Mouse (Mus musculus): ENCODE data around the gene Abca8a.

The Abca8a gene

GRCm38 (mm10) chr11:110095858-110096257, at the start of gene Abca8a:
Gene Abca8a, minus strand, starts transcription at chr11:110095978.
- DNase-seq, result no peak

- DNase-seq, result peak; percentile 7 to 20
Observed at GRCm38 (mm10) chr11:110145421-110145820, 49.6 kb upstream of the Abca8a start.

DNA sequence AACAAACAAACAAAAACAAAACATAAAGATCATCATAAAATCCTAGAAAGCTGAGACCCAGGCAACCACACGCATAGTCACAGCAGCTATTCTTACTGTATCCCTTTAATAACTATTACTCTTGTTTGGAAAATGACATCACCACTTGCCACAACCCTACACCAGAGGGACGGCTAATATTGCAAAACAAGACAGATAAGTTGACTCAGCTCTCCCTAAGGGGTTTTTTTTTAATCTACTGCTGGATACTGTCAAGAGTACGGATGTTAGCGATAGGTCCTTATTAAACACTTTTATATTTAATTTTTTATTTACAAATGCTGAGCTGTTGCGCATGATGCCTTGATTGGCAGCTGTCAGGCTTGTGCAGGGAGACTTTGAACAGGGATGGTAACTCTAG, 35.0 kb upstream of the Abca8a start:
- no peak for DNase-seq

DNA sequence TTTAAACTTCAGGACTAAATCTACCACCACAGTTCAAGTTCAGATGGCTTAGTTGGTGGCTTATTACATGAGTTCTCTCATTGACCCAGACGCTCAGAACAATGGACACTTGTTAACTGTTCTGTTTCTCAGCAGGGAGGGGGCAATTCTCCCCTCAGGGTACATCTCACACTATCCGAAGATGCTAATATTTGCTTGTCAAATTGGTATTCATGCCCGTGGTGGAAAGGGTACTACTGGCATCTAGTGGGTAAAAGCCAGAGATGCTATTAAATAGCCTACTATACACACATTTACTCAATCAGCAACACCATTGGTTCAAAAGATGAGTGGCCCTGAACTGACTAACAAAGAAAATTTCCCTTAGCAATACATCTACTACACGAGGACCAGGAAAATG, 15.4 kb upstream of the Abca8a start:
- DNase-seq, result peak in 1 of 2 experiments; percentile 17

GRCm38 (mm10) chr11:110101437-110101836, 5.7 kb upstream of the Abca8a start:
- DNase-seq, result no peak

GRCm38 (mm10) chr11:110098901-110099300, 3.1 kb upstream of the Abca8a start:
- DNase-seq, result no peak

GRCm38 (mm10) chr11:110097465-110097864, 1.7 kb upstream of the Abca8a start:
- DNase-seq, result no peak

- DNase-seq, result no peak
Observed at GRCm38 (mm10) chr11:110094846-110095380, 865 bp downstream of the Abca8a start.

GRCm38 (mm10) chr11:110094236-110094635, 1.5 kb downstream of the Abca8a start:
- DNase-seq, result peak in 1 of 2 experiments; percentile 9

DNA sequence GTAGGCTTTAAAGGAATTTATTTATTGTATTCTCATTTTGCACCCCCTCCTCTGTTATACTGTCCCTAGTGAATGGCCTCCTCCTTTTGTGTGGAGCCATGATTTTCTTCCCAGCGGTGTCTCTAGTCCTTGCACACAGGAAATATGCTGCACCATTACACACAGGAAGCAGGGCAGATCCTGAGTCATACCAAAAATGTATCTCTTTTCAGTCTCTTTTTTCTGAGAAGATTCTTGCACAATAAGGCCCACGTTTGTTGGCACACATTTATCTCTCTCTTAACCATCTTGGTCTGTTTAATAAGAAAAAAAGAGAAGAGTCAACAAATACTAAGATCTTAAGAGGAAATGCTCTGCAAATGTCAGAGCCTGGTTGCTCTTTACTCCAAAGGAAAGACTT, 4.5 kb downstream of the Abca8a start:
- no peak for DNase-seq

DNA sequence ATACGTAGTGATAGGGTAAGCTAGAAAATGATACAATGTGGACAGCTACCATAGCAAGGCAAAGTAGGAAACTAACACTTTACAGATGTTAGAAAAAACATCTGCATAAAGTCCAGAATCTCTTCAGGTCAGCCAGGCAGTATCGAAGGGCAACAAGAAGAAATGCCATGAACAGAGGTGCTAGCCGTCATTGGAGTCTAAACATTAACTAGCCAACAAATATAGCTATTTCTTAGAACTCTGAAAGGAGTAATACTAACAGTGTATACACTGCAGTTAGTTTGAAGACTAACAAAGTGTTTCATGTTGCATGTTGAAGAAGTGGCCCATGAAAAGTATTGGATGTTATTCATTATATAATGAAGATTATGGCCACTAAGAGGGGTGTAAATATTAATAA, 23.6 kb downstream of the Abca8a start:
- no peak for DNase-seq

DNA sequence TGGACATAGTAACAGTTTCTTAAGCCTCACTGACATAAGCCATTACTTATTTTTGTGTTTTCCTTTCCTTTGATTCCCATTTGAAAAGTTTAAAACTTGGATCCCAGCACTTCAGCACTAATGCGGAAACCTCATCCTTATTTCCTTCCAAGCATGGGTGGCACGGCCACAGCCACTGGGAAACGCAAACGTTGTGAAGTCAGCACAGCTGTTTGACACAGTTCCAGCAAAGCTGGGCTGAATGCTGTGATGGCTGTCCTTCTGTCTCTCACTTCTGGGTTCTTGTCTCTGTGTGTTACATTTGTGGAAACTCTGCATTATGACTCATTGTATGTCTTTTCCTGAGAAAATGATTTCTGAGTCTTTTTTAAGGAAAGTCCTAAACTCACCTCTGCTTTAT, 34.7 kb downstream of the Abca8a start:
- no peak for DNase-seq

- DNase-seq, result no peak
Observed at GRCm38 (mm10) chr11:110060127-110060526, 35.7 kb downstream of the Abca8a start.

- no peak for DNase-seq
Observed at GRCm38 (mm10) chr11:110053681-110054080, 42.1 kb downstream of the Abca8a start.

DNA sequence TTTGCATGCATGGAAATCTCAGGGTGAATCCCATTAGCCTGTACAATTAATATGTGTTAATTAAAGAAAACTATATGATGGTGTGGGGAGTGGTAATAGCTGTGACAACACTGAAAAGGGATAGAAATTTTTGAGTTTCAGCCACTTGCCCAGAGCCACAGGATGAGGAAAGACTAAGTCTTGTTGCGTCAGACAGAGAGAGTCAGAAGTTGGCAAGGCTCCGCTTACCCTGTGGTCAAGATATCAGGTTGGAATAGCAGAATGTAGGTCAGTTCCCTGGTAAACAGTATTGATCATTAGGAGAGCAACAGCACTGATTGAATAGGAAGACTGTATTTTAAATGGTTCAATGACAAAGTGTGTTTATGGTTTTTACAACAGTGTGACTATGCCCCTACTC, 58.0 kb downstream of the Abca8a start:
- no peak for DNase-seq

- DNase-seq, result no peak
Observed at GRCm38 (mm10) chr11:110028913-110029695, 66.7 kb downstream of the Abca8a start.

DNA sequence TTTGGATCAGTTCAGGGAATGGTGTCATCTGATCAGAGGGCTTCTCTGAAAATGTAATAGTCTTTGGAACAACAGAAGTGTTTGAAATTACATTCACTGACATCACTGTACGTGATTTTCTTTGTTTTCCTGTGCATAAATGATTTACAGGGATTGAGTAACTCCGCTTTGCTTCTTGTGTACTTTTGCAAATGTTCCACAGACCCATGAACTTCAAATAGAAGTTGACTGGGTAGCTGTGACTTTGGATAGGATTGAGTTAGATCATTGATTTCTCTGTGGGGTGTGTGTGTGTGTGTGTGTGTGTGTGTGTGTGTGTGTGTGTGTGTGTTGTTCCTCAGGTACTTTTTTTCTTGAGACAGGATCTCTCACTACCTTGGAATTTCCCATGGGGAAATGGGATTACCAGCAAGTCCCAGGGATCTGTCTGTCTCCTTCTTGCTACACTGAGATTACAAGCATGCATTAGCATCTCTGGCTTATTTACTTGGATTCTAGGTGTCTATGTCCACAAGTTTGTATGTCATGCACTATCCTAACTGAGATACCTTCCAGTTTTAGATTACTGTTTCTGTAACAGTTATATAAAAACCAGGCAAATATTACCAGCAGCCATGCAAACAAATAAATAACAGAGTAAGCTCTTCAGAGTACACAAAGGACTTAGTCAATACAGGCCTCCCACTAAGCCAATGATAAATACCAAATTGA, 84.8 kb downstream of the Abca8a start:
- DNase-seq, result no peak

- DNase-seq, result peak; percentile 93 to 96
Observed at GRCm38 (mm10) chr11:109995624-109996023, 100.2 kb downstream of the Abca8a start, which contains the start of gene Abca8b. Gene Abca8b, minus strand, starts transcription at chr11:109995845.

GRCm38 (mm10) chr11:109995013-109995412, 100.8 kb downstream of the Abca8a start:
- DNase-seq, result peak; percentile 41 to 55

DNA sequence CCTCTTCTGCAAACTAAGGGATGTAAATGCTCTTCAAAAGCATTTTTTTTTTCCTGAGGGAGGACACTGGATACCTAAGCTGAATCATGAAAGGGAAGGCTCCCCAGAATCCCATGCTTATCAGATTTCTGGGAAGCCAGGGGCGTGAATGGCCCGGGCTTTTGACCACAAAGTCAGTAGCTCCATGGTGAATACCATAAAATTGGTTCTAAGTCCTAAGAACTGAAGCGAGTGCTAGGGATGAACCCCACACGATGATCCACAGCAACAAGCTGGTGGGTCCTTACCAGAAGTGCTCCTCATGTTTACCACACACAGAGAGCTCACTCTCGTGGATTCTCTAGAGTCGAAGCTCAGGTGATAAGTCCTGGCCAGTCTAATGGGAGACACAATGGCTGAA, 101.8 kb downstream of the Abca8a start:
- DNase-seq, result no peak

DNA sequence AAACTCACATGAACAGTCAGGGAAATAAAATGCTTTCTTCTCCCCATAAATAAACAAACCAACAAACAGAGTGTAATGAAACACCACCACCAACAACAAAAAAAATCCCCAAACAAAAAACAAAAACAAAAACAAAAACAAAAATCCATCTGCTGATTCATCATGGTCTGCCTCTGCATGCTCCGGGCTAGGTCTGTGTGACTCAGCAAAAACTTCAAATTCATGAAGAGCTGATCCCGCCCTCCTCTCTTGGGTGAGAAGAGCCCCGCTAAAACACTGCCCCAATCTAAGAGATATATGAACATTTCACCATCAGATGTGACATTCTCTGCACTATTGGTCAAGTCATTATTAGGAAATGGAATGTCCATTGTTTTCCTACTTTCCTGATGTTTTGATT, 104.5 kb downstream of the Abca8a start:
- DNase-seq, result no peak

DNA sequence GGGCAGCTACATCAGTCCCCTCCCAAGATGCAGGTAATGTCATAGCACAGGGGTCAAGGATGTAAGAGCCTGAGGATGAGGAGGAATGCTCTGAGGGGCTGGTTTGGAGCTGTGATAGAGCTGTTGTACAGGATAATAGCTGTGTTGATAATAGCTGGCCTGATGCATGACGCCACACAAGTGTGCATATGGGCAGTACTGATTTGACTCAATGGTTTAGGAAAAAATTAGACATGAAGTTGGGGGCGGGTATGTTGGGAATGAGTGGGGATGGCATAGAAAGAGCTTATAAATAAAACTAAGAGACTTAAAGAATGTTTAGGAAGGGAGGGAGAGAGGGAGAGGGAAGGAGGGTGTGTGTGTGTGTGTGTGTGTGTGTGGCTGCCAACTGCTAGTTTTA, 105.5 kb downstream of the Abca8a start:
- DNase-seq, result no peak

- DNase-seq, result no peak
Observed at GRCm38 (mm10) chr11:109988164-109988563, 107.6 kb downstream of the Abca8a start.

Data from cerebellum, postnatal 25 days (tissue).